Mouse (Mus musculus) kidney, postnatal 4 days (tissue): ENCODE data around the gene Gm4881.
A peak's percentile ranks its signal among the peaks of the same experiment; 100 is the strongest.
"Not testable (repeated sequence)": the region's sequence is repeated elsewhere in the genome, so short reads cannot be mapped to it uniquely, and the experiment has no call there.

Source experiments
- DNase-seq, 2 experiments: peaks; one replicate each; pipeline ENCODE4 v3.0.0; 2021; ENCODE audit warnings: mixed read lengths in 2 of 2

Gm4881 gene

DNA sequence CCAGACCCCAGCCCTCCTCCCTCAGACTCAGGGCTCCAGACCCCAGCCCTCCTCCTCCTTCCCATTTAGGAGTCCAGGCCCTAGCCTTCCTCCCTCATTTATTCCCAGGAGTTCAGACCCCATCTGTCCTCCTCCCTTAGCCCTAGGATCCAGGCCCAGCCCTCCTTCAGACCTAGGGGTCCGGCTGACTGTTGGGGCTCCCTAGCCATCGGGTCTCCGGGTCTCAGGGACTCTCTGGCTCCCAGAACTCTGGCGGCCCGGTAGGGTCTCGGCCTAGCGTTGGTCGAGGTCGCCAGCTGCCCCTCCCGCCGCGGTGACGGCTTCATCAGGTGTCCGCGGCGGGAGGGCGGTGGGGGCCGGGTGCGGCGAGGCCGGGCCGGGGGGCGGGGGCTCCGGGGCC lies 9.7 kb upstream of the Gm4881 start:
- no peak for DNase-seq

DNA sequence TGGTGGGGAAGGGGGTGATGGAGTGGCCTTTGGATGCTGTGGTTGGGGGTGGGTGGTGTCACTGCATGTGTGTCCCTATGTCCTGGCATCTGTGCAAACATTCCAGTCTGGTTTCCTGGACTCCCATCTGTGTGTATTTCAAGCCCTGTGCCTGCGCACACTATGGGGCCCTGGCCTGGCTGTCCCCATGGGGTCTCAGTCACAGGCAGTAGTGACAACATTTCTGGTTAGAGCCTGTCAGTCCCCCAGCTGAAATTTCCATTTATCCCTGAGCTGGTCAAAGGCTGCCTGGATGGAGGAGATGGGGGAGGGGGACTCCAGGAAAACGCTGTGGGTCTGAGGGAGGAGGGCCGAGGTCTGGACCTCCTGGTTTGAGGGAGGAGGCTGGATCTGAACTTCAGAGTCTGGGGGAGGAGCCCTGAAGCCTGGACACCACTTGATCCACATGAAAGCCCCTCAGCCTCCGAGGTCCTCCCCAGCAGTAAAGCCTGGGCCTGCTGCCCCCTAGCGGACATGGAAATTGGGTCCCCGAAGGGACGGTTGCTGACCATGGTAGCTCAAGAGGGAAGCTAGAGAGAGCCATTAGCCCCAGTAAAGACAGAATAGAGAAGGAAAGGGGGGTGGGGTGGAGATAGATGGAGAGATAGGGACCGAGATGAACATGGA lies 5.8 kb upstream of the Gm4881 start:
- peak; percentile 90 for DNase-seq

DNA sequence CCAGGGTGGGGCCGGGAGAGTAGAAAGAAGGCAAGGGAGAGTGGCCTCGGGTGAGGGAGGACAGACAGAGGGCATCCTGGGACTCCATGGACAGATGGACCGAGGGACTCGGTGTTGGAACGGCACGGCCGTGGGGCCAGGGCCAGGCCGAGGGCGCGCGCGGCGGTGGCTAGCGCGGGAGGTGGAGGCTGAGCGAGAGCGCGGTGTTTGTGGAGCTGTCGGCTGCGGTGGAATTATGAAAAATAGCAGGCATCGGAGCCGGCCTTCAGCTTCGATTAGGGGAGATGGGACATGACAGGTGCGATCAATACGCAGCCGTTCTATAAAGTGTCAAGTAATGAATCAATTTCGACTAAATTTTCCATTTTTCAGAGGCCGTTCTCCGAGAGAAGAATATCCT lies 4.5 kb upstream of the Gm4881 start:
- no peak for DNase-seq

DNA sequence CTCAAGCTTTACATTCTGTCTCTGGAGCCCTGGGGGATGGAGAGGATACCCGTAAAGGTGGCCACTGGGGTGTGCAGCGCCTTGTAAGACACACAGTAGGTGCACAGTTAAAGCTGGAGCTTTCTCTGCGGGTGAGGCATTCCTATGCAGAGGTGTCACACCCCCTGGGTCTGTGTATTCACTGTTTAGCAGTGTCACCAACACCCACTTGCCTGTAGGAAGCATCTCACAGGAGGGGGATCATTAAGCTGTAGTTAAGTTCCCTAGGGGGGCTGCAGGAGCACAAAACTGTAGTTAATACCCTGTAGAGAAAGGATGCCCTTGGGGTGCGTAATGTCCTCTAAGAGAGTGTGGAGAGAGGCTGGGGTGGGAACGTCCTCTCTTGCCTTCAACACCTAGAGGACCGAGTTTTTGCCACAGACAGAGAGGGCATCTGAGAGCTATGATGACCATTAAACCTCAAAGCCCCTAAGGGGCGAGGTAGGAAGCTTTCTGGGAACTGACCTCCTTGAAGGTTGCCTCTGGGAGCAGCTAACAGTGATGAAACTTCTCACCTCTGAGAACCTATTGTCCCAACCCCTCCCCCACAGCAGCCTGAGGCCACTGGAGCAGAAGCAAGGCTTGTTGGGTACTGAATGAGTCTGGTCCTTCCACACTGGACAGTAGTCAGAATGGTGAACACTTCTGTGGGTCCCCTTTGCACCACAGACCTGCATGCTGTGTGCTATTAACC lies 3.2 kb upstream of the Gm4881 start:
- DNase-seq = no peak

DNA sequence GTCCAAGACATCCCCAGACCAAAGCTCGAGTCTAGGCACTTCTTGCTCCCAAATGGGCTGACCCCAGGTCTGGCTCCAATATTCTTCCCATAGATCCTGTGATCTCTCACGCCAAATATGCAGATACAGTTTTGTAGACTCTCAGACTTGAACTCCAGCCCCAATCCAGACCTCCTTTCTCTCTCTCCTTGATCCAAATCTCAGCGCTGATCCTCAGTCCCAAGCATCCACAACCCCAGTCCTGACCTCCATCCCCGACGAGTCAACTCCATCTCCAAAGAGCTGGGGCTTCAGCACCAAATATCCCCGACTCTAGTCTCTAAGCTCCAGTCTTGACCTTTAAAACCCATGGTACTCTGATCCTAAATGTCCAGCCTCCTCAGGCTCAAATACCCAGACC lies 653 bp downstream of the Gm4881 start:
- no peak for DNase-seq

DNA sequence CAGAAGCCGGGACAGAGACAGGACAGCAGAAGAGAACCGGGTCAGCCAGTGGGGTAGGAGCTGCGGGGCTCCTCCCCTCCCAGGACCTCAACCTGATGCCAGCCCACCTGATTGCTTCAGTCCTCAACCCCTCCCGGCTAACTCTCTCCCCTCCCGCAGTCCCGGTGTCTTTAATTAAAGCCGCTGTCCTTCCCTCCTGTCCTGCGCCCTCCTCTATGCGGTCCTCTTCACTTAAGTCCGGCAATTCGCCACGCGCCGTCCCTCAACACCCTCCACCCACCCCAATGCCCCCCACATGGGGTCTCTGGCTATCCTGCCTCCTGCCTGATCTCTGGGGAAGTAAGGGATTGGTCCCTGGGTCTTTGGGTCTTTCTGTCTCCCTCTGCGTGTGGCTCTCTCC lies 12.6 kb downstream of the Gm4881 start:
- DNase-seq = no peak

DNA sequence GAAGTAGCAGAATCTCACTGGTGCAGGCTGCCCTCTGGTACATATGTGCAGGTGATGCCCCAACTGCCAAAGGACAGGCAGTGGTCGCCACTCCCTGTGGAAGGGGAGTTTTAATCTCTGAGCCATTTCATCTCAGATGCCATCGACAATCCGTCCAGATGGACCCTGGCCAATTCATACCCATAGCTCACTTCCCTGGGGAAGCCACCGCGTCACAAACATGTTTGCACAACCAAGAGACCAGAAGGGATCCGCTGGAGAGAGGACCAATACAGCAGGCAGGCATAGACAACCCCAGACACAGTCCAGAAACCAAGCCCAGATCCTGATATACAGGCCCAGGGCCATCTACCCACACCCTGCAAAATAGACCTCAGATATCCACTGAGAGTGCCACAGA lies 13.8 kb downstream of the Gm4881 start:
- no peak for DNase-seq

DNA sequence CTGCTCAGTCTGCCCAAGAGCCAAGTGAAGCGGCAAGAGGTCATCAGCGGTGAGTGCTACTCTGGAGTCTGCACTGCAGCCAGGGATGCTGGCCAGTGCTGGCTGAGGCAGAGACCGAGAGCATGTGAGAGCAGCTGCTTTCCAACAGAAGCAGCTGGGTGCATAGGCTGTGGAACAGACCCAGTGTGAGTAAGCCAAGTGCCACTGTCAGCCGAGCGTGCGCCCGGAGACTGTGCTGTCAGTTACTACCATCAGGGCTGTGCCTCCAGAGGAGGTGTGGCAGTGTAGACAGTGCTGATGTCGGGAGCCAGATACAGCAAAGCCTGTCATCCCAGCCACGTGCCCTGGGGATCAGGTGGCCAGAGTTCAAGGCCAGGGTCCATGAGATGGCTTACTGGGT lies 24.6 kb downstream of the Gm4881 start:
- no peak for DNase-seq

DNA sequence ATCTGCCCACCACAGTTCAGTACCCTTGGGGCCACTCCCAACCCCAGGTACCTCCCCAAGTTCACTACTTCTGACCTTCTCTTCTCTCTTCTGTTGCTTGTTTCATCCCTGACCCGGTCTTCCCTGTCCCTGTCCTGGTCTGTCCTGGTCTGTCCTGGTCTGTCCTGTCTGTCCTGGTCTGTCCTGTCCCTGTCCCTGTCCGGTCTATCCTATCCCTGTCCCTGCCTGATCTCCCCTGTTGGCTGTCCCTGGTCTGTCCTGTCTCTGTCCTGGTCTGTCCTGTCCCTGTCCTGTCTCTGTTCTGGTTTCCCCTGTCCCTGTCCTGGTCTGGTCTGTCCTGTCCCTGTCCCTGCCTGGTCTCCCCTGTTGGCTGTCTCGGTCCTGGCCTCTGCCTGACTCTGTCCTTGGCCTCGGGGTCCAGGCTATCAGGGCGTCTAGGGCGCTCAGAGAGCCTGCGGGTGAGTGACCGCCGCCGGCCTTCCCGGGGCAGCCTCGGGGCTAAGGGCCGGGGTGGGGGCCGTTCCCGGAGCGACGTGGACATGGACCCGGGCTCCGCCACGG lies 25.5 kb downstream of the Gm4881 start:
- no peak for DNase-seq

DNA sequence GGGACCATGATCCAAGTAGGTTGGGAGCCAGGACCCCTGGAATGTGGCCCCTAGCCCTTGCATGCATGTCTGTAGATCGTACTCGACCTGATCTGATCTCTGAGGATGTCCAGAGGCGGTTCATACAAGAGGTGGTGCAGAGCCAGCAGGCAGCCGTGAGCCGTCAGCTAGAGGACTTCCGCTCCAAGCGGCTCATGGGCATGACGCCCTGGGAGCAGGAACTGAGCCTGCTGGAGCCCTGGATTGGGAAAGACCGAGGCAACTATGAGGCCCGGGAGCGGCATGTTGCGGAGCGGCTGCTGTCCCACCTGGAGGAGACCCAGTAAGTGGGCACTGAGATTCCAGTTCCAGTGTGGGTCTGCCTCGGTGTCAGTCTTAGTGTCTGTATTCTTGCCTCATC lies 31.8 kb downstream of the Gm4881 start:
- no peak for DNase-seq

DNA sequence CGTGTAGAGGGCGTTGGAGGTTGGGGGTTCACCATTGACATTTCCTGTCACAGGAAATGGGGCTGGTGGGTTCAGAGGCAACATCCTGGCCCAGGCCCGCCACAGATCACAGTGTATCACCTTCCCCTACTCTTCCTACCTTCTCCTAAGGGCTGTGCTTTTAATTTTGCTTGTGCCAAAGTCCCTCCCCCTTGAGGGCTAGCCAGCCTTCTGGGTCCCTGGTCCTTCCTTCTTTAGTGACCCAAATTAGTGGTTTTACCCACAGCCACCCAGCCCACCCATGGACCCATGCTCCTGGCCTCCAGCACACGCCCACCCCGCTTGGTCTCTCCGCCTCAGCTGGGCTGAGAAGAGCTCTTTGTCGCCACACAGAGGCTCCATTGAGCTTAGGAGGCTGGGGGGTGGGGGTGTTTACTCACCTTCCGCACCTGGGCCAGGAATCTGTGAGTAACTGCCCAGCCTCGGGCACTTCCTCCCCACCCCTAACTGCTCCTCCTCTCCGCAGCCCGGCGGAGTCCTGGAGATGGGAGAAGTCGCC lies 37.0 kb downstream of the Gm4881 start:
- DNase-seq = peak; percentile 39 to 40

DNA sequence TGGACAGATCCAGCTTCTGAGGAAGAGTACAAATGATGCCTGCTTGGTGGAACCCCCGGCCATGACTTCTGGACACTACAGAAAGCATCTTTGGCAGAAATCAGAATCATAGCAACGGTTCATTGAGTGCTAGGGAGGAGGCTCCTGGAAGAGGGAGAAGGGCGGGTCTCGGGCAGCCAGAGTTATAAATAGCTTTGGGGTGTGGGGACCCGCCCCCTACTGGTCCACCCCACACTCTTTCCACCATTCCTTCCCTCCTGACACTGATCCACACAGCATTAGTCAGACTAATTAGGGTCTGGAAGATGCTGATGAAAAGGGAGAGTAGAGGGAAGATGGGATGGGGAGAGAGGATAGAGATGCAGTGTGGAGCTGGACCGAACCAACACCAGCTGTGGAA lies 37.7 kb downstream of the Gm4881 start:
- no peak for DNase-seq

DNA sequence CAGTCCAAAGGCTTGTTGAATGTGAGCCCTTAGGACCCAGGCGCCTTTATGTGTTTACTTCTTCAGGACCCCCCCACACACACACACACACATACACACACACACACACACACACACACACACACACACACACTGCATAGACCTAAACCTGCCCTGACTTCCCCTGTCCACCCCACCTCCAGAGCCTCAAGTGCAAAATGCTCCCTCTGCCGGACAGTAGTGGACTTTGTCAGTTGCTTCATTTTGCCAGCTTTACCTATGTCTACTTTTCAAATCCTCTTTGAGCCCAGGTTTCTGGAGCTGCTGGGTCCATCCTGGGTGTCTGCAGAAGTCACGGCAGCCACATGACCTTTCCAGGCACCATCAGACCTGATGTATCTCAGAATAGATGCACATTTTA lies 39.4 kb downstream of the Gm4881 start:
- peak; percentile 73 to 83 for DNase-seq

DNA sequence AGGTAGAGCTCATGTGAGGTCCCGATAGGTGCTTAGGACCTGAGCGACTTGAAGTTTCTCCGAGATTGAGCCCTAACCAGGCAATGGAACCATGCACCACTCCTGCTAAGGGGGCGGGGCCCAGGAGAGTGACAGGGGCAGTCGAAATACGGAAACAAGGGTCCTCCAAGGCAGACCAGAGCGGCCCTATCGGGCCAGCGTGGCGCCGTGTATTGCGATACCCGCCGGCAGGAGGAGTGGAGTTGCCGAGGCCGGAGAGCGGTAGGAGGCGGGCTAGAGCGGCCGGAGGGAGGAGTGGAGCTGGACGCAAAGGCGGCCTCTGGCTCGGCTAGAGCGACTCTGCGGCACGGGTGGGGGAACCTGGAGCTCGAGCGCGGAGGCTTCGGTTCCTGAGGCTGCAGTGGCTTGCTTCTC lies 40.2 kb downstream of the Gm4881 start:
- DNase-seq = peak; percentile 98 to 99

DNA sequence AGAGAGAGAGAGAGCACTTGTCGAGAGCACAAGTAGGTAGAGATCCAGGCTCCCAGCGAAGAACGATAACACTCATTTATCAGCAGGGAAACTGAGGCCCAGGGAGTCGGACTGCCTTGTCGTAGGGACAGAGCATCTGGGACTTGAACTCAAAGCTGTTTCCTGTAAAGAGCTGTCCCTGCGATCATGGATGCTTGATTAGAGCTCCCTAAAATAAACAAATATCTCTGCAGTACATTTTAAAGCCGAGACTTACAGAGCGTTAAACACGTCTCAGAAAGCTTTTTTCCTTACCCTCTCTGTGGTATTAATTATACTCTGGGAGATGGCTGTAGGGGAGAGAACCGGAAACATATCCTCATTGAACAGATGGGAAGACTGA lies 40.9 kb downstream of the Gm4881 start:
- DNase-seq = no peak

DNA sequence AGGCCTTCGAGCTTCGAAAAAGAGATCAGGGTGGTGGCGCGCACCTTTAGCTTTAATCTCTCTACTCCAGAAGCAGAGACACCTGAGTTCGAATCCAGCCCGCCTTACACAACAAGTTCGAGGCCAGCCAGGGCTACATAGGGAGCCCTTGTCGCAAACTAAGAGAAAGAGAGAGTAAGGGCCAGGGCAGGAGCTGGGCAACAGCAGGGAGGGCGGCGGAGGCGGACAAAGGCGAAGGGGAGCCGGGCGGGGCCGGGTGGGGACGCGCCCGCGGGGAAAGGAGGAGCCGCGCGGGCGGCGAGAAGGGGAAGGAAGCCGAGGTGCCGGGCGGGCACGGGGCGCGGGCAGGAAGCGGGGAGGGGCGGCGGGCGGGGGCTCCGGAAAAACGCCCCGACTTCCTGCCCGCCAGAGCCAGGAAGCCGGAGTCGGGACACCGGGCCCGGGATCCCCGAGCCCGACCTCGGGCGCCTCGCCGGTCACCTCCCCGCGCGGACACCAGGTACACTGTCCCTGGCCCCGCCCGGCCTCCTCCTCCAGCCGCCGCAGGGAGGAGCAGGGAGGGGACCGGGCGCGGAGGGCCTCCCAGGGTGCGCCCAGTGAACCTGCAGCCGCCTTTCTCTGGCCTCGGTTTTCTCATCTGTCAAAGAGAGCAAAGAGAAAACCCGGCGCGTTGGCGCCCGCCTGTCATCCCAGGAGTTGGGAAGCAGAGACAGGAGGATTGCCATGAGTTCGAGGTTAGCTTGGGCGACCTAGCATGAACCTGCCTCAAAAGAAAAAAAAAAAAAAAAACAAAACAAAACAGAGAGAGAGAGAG lies 41.5 kb downstream of the Gm4881 start, which contains the start of gene Arhgef1:
TSS of gene Arhgef1 (plus strand) at position 283 of the 814 bp plus-strand sequence.
- DNase-seq = peak; percentile 76 to 83

DNA sequence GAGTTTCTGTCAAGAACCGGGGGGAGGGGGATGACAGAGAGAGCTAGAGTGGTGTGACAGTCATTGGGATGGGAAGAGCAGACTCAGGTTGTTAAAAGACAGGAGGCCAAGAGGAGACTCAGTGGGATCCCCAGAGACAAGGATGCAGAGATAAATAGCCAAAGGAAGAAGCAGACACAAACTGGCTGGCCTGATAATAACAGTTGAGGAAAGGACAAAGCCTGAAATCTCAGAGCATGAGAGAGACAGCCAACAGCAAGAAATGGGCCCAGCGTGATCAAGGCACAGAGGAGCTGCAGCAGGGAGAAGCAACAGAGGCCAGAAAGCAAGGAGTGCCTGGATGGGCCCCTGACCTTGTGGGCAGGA lies 42.0 kb downstream of the Gm4881 start:
- DNase-seq = no peak

DNA sequence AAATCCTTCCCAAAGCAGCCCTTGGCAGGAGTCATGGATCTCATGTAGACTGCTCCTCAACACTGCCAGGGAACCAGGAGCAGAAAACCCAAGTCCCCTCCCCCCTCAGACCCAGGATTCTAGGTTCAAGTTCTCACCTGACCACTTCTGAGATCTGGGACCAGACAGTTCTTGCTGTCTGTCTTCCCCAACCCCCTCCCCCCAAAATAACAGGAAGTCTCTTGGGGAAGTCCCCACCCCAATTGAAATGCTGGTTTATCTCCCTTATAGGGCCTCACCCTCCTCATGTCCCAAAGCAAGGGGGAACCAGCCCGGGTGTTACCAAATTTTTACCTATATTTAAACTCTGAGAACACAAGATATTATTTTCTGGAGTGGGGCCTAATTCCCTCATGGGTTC lies 42.5 kb downstream of the Gm4881 start:
- DNase-seq = no peak

DNA sequence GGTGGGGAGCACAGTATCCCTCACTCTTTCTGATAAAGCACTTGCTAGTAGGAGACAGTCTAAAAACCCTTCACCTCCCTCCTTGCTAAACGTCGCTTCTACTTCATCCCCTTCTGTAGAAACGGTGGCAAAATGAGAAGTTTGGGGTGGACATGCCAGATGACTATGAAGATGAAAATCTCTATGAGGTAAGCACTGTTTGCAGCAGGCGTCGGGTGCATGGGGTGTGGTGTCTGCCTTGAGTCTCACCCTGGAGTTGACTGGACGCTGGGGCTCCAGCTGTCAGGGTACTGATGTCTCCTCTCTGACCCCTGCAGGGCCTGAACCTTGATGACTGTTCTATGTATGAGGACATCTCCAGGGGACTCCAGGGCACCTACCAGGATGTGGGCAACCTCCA lies 43.2 kb downstream of the Gm4881 start:
- DNase-seq = no peak

DNA sequence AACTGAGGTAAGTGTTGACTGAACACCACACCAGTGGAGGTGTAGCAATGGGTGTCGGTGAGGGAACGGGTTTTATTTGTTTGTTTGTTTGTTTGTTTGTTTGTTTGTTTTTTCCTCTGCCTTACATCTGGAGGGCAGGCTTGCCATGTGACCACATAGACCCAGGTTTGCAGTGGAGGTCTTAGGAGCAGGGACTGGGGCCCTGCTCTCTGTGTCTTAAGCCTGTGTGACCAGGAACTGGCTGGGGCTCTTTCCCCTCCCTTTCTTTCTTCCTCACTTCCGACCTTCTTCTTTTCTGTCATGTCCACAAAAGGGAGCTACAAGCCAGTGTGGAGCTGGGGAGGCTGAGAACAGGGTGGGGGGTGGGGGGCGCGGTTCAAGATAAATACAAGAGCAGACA lies 46.3 kb downstream of the Gm4881 start:
- DNase-seq = no peak

DNA sequence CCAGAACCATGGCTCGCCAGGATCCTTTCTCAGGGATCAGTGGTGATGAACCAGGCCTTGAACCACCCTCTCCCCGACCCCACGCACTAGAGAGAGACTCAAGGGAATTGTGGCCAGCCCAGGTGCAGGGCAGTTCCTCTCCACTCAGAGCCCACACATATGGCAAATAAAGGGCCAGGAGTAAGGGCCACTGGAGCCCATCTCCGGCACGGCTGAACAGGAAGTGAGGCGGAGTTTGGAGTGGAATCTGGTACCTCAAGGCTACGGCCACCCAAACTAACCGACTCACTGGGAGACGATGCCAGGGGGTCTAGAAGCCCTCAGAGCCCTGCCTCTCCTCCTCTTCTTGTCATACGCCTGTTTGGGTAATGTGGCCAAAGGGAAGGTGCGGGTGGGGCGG lies 47.1 kb downstream of the Gm4881 start, which contains the start of gene Cd79a:
TSS of gene Cd79a (plus strand) at position 158 of the 400 bp plus-strand sequence.
- no peak for DNase-seq

DNA sequence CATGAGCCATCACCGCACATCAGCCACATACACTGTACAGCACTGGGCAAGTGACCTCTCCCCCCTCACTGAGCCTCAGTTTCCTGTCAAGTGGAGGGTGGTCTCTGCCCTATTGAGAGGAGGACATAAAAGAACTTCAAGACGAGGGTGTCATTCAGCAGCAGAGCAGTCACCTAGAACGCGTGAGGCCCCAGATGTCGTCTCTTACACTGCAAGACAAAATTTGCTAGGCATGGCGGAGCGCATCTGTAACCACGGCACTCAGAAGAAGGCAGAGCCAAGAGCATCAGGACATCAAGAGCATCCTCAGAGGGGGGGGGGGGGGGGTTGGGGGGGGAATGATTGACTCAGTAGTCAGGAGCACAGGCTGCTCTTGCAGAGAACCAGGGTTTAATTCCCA lies 48.0 kb downstream of the Gm4881 start:
- DNase-seq = no peak

DNA sequence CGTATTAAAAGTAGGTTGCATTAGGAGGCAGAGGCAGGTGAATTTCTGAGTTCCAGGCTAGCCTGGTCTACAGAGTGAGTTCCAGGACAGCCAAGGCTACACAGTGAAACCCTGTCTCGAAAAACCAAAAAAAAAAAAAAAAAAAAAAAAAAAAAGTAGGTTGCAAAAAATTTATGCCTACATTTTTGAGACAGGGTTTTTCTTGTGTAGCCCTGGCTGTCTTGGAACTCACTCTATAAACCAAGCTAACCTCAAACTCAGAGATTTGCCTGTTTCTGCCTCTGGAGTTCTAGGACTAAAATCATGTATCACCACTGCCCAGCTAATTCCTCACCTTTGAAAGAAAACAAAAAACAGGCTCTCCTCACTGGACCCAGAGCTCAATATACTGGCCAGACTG lies 48.5 kb downstream of the Gm4881 start:
- DNase-seq = not testable (repeated sequence)
